Mouse (Mus musculus) left cerebral cortex, adult 2 months (tissue): ENCODE data around the gene Zbtb11. TPM values are rescaled to one million over a fixed set of nuclear protein-coding genes. Genes with fewer than 3 reads are reported as not detected.

Experiments
- DNase-seq, 2 experiments: peaks; one replicate each; pipeline ENCODE4 v3.0.0; 2021 to 2022; ENCODE audit warnings: low spot score in 2 of 2, mixed read lengths in 1 of 2; ENCODE audit errors: extremely low spot score in 1 of 2
- H3K27ac ChIP-seq: fragments of 200-600 bp; 2 replicates; pipeline ENCODE4 v1.8.1; 2022
- H3K4me3 ChIP-seq: fragments of 200-600 bp; 2 replicates; pipeline ENCODE4 v1.8.1; 2022
- CTCF ChIP-seq: fragments of 200-600 bp; IDR thresholded peaks from 2 replicates; pipeline ENCODE4 v1.8.1; 2022; ENCODE audit warnings: antibody characterized with exemption, mild to moderate bottlenecking, moderate library complexity
- intact Hi-C: fragments of 180-260 bp; cut with DNase I; formaldehyde crosslinking; loops from one replicate; pipeline ENCODE4 v1.15.1; 2025
- total RNA-seq, 2 experiments: library from RNA; stranded (reverse); gene quantifications; 2 replicates each; pipeline ENCODE4 v1.2.3; 2021

Zbtb11 gene
- total RNA-seq, 2 experiments from 2014 or later = 50.3 to 54.9 TPM

DNA sequence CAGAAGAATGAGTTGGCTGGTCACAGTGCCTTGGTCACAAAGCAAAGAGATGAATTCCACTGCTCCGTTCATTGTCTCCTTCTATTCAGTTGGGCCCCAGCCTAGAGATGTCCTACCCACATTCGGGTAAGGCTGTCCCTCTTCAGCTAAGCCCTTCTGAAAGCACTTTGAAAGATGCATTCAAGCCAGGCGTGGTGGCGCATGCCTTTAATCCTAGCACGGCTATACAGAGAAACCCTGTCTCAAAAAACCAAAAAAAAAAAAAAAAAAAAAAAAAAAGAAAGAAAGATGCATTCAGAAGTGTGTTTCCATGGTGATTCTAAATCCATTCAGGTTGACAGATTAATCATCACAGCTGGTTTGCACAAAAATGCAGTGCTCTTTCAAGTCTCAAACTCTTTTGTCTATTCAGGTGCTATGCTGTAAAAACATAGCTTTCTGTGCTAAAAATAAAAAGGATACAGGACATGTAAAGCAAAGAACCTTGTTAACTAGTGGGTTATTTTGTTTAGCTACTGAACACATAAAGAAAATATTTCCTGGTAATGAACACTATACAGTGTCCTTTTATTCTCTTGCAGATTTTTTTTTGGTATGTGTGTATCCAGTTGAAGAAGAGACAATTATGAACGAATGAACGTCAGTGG is 83.4 kb downstream of the Zbtb11 start:
- Histone ChIP-seq H3K27ac (no peak overlapping the region), H3K4me3 (no peak overlapping the region)
- intact Hi-C loops = no loop called here
- no peak for DNase-seq
- no peak for TF ChIP-seq CTCF

DNA sequence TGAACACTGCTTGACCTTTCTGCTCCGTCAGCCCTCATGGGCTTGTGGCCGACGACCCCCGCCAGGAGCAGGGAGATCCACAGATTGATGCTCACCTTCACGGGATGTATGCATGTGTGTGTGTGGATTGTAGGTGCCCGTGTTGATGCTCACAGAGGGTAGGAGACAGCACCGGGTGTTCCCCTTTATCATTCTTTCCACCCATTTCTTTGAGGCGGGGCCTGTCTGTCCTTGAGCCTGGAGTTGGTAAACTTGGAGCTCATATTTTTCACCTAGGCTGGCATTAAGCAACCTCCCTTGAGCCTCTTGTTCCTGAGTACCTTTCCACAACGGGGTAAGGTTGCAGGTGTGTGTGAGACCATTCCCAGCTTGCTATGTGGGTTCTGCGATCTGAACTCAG is 84.5 kb downstream of the Zbtb11 start:
- intact Hi-C loops = no loop called here
- no peak for TF ChIP-seq CTCF
- no peak overlapping the region for H3K4me3 ChIP-seq
- H3K27ac ChIP-seq = no peak overlapping the region
- DNase-seq = no peak

Other genes with a start within 250 kb of the Zbtb11 start
- gene Nfkbiz, start 135.0 kb upstream of the Zbtb11 start, total RNA-seq = 1 to 10 TPM; 4.8 to 5.3 TPM
- gene Nxpe3, start 78.6 kb upstream of the Zbtb11 start, total RNA-seq = 10 to 100 TPM in 1 of 2 experiments, 1 to 10 TPM in 1; 9.4 to 10.9 TPM
- 10 to 100 TPM; 12.6 to 13.1 TPM for gene Cep97, start 39.0 kb upstream of the Zbtb11 start, total RNA-seq
- 100 to 1,000 TPM; 376 to 411 TPM for gene Rpl24, start 7.6 kb upstream of the Zbtb11 start, total RNA-seq
- 100 to 1,000 TPM; 164 to 167 TPM for gene Pcnp, start 55.9 kb downstream of the Zbtb11 start, total RNA-seq
- 10 to 100 TPM in 1 of 2 experiments, 1 to 10 TPM in 1; 9.6 to 10.2 TPM for gene Trmt10c, start 63.9 kb downstream of the Zbtb11 start, total RNA-seq
- gene Senp7, start 74.5 kb downstream of the Zbtb11 start, total RNA-seq = 10 to 100 TPM; 41.7 to 44.4 TPM
- gene Impg2, start 230.4 kb downstream of the Zbtb11 start, total RNA-seq = 1 to 10 TPM in 1 of 2 experiments, under 1 TPM in 1; 0.93 to 1.1 TPM